Mouse (Mus musculus) frontal cortex, postnatal 10 days (tissue): ENCODE data around the gene Gm3115.
"Not testable (repeated sequence)": the region's sequence is repeated elsewhere in the genome, so short reads cannot be mapped to it uniquely, and the experiment has no call there.

Experiments used
- DNase-seq, 2 experiments: peaks; one replicate each; pipeline ENCODE4 v3.0.0; 2022; ENCODE audit warnings: low spot score in 2 of 2, mixed read lengths in 1 of 2

Gm3115 gene

GRCm38 (mm10) chr14:4083820-4084219 is at the start of gene Gm3115:
Gm3115 (plus strand) TSS chr14:4084120.
- DNase-seq: not testable (repeated sequence)

- DNase-seq: peak in 1 of 2 experiments; percentile 1
Observed at GRCm38 (mm10) chr14:4110426-4110825, 26.5 kb downstream of the Gm3115 start, which contains the start of gene Gm8108. Gm8108 (plus strand) TSS chr14:4110526.

GRCm38 (mm10) chr14:4141646-4142045 is 57.7 kb downstream of the Gm3115 start:
- not testable (repeated sequence) for DNase-seq
